Mouse (Mus musculus) forebrain, postnatal 0 days (tissue): ENCODE data around the gene Aipl1. TPM values are rescaled to one million over a fixed set of nuclear protein-coding genes. Genes with fewer than 3 reads are reported as not detected.

Experiments
- ATAC-seq: fragments of 200-750 bp; cut with Nextera tagmentation; 2 replicates; pipeline ENCODE4 v1.8.0; 2017; ENCODE audit warnings: mild to moderate bottlenecking, moderate library complexity
- DNase-seq: peaks from one replicate; pipeline ENCODE4 v3.0.0-alpha.2; 2015
- H3K27ac ChIP-seq: fragments of 300-500 bp; sonication (generic); 2 replicates; pipeline ENCODE4 v1.5.1; 2014; ENCODE audit warnings: low read depth, mild to moderate bottlenecking, antibody characterized with exemption, low read length, moderate library complexity, mixed read lengths
- H3K27me3 ChIP-seq: fragments of 300-500 bp; sonication (generic); 2 replicates; pipeline ENCODE4 v1.6.1; 2014; ENCODE audit warnings: mild to moderate bottlenecking, low read length, mixed read lengths; ENCODE audit not compliant: insufficient read depth
- H3K36me3 ChIP-seq: fragments of 300-500 bp; sonication (generic); 2 replicates; pipeline ENCODE4 v1.6.1; 2014; ENCODE audit warnings: mild to moderate bottlenecking, moderate library complexity; ENCODE audit not compliant: insufficient read depth
- H3K4me1 ChIP-seq: fragments of 300-500 bp; sonication (generic); 2 replicates; pipeline ENCODE4 v1.6.1; 2014; ENCODE audit warnings: antibody characterized with exemption; ENCODE audit not compliant: insufficient read depth
- H3K4me2 ChIP-seq: fragments of 300-500 bp; sonication (generic); 2 replicates; pipeline ENCODE4 v1.6.1; 2014; ENCODE audit warnings: low read depth, mild to moderate bottlenecking, moderate library complexity
- H3K4me3 ChIP-seq: fragments of 300-500 bp; sonication (generic); 2 replicates; pipeline ENCODE4 v1.5.1; 2014; ENCODE audit warnings: low read depth, low read length, mixed read lengths
- H3K9ac ChIP-seq: fragments of 300-500 bp; sonication (generic); 2 replicates; pipeline ENCODE4 v1.6.1; 2014; ENCODE audit warnings: mild to moderate bottlenecking
- H3K9me3 ChIP-seq: fragments of 300-500 bp; sonication (generic); 2 replicates; pipeline ENCODE4 v1.6.1; 2016; ENCODE audit warnings: low read length
- CTCF ChIP-seq: sonication (generic); IDR thresholded peaks from 2 replicates; pipeline ENCODE4 v1.5.1; 2016; ENCODE audit warnings: antibody characterized with exemption, control low read depth, low read depth
- WGBS: fragments of 180-500 bp; shearing (Covaris S2); extraction: QIAGEN DNeasy Blood & Tissue Kit; methylation state at CpG from one replicate; pipeline ENCODE4 v1.1.7; 2014; 5-methylcytosine and 5-hydroxymethylcytosine counted together
- polyA plus RNA-seq: library from polyadenylated mRNA; unstranded; fragments of >200 nt; fragmentation: Nextera tagmentation; extraction: Ambion mirVana; gene quantifications from 2 replicates; pipeline ENCODE4 v1.2.1, GENCODE M21; 2015
- total RNA-seq: library from RNA; depleted of rRNA; stranded (reverse); fragments of >200 nt; gene quantifications from 2 replicates; pipeline ENCODE4 v1.2.3, GENCODE M21; 2014

Aipl1 gene
- total and polyA plus RNA-seq, 2 experiments from 2014 or later, result 0.19 to 0.23 TPM

- Histone ChIP-seq H3K9me3 (no peaks in the 10 kb centered on the region), H3K9ac (peak overlapping the region; percentile 63), H3K27ac (peak overlapping the region; percentile 66), H3K27me3 (no peaks in the 10 kb centered on the region), H3K4me1 (no peaks in the 10 kb centered on the region; the same call in 1 of the 2 replicates), H3K36me3 (no peaks in the 10 kb centered on the region), H3K4me3 (peak overlapping the region; percentile 57), H3K4me2 (peak overlapping the region; percentile 86)
- 4% methylated on average over 45 of the region's 45 CpGs for WGBS
- TF ChIP-seq CTCF, result peak; percentile 77
- DNase-seq (peak; percentile 82), ATAC-seq (peak; percentile 77)
Observed at GRCm38 (mm10) chr11:72050895-72051858, 13.9 kb upstream of the Aipl1 start.

GRCm38 (mm10) chr11:72050168-72050894, 13.0 kb upstream of the Aipl1 start:
- no peaks in the 10 kb centered on the region for H3K27me3 ChIP-seq
- ATAC-seq (no peak), DNase-seq (no peak)
- peak overlapping the region; percentile 86 for H3K4me2 ChIP-seq
- 15% methylated on average over 14 of the region's 14 CpGs for WGBS
- peak overlapping the region; percentile 63 for H3K9ac ChIP-seq
- TF ChIP-seq CTCF, result no peak
- no peaks in the 10 kb centered on the region for H3K36me3 ChIP-seq
- peak overlapping the region; percentile 57 for H3K4me3 ChIP-seq
- H3K9me3 ChIP-seq, result no peaks in the 10 kb centered on the region
- H3K27ac ChIP-seq, result peak overlapping the region; percentile 66
- no peaks in the 10 kb centered on the region; the same call in 1 of the 2 replicates for H3K4me1 ChIP-seq

GRCm38 (mm10) chr11:72049171-72049759, 12.0 kb upstream of the Aipl1 start:
- no peak for DNase-seq

GRCm38 (mm10) chr11:72048730-72049129, 11.4 kb upstream of the Aipl1 start:
- Histone ChIP-seq H3K4me1 (no peaks in the 10 kb centered on the region; the same call in 1 of the 2 replicates), H3K36me3 (no peaks in the 10 kb centered on the region), H3K27ac (no peak overlapping the region), H3K27me3 (no peaks in the 10 kb centered on the region), H3K9me3 (no peaks in the 10 kb centered on the region), H3K4me2 (no peak overlapping the region), H3K9ac (no peak overlapping the region), H3K4me3 (no peak overlapping the region)
- no peak for ATAC-seq
- 54% methylated on average over 6 of the region's 6 CpGs for WGBS
- TF ChIP-seq CTCF, result no peak
- DNase-seq, result no peak

More at GRCm38 (mm10) chr11:72049171-72049759, 12.0 kb upstream of the Aipl1 start:
- no peaks in the 10 kb centered on the region for H3K27me3 ChIP-seq
- no peak overlapping the region for H3K9ac ChIP-seq
- no peak overlapping the region for H3K27ac ChIP-seq
- no peak overlapping the region for H3K4me2 ChIP-seq
- ATAC-seq, result no peak
- WGBS, result 65% methylated on average over 8 of the region's 8 CpGs
- H3K4me3 ChIP-seq, result no peak overlapping the region
- no peak for TF ChIP-seq CTCF
- H3K36me3 ChIP-seq, result no peaks in the 10 kb centered on the region
- no peaks in the 10 kb centered on the region; the same call in 1 of the 2 replicates for H3K4me1 ChIP-seq
- H3K9me3 ChIP-seq, result no peaks in the 10 kb centered on the region

GRCm38 (mm10) chr11:72044231-72044630, 6.9 kb upstream of the Aipl1 start:
- WGBS, result 75% methylated on average over 3 of the region's 3 CpGs
- H3K4me1 ChIP-seq, result peaks cover 17% of the 10 kb centered on the region
- no peak for DNase-seq
- no peak for TF ChIP-seq CTCF
- H3K9ac ChIP-seq, result no peak overlapping the region
- no peaks in the 10 kb centered on the region for H3K36me3 ChIP-seq
- ATAC-seq, result no peak
- H3K27ac ChIP-seq, result no peak overlapping the region
- H3K27me3 ChIP-seq, result no peaks in the 10 kb centered on the region
- H3K4me2 ChIP-seq, result no peak overlapping the region
- H3K9me3 ChIP-seq, result no peaks in the 10 kb centered on the region
- no peak overlapping the region for H3K4me3 ChIP-seq

GRCm38 (mm10) chr11:72042631-72043030, 5.3 kb upstream of the Aipl1 start:
- DNase-seq (no peak), ATAC-seq (no peak)
- TF ChIP-seq CTCF, result no peak
- WGBS, result 2% methylated on average over 14 of the region's 14 CpGs
- peak overlapping the region; percentile 91 for H3K4me2 ChIP-seq
- H3K27ac ChIP-seq, result no peak overlapping the region
- no peaks in the 10 kb centered on the region for H3K9me3 ChIP-seq
- H3K36me3 ChIP-seq, result no peaks in the 10 kb centered on the region
- peak overlapping the region; percentile 67 for H3K4me3 ChIP-seq
- H3K9ac ChIP-seq, result peak overlapping the region; percentile 57
- peaks cover 19% of the 10 kb centered on the region for H3K4me1 ChIP-seq
- H3K27me3 ChIP-seq, result no peaks in the 10 kb centered on the region
